In genomic region chr1:182585162-182585840, GRCm38 (mm10) we compare ENCODE assay signal across 8 mouse cellular contexts. TPM values are rescaled to one million over a fixed set of nuclear protein-coding genes. Genes with fewer than 3 reads are reported as not detected.
DNase-seq lines count a peak whose midpoint lies in the region; ATAC-seq lines count a peak whose summit lies in the region.

No protein-coding gene starts in this region.

- no peaks in the 10 kb centered on the region for H3K4me1 ChIP-seq in neural tube, embryonic 11.5 days (ENCODE audit: control insufficient read depth, insufficient read depth, low read length)
- H3K4me1 ChIP-seq in hindbrain, embryonic 15.5 days (replicated peaks): no peaks in the 10 kb centered on the region

- no peak overlapping the region for H3K27ac ChIP-seq in neural tube, embryonic 11.5 days (ENCODE audit: low read depth, low read length)
- no peak overlapping the region for H3K27ac ChIP-seq in hindbrain, embryonic 15.5 days (replicated peaks)

- H3K9ac ChIP-seq in neural tube, embryonic 11.5 days (ENCODE audit: low read length): no peak overlapping the region
- H3K9ac ChIP-seq in hindbrain, embryonic 15.5 days: no peak overlapping the region

- no peaks in the 10 kb centered on the region for H3K36me3 ChIP-seq in neural tube, embryonic 11.5 days (ENCODE audit: control insufficient read depth, insufficient read depth, low read length)
- no peaks in the 10 kb centered on the region for H3K36me3 ChIP-seq in hindbrain, embryonic 15.5 days

- ATAC-seq in neural tube, embryonic 11.5 days (ENCODE audit: insufficient read depth, low FRiP score, low TSS enrichment): no peak
- no peak for ATAC-seq in hindbrain, embryonic 15.5 days (ENCODE audit: low FRiP score, low read depth)
- peak; percentile 58; the same call in 1 of the 2 replicates for ATAC-seq in megakaryocyte-erythroid progenitor cell, adult 5-6 weeks (replicated peaks; ENCODE audit: low FRiP score, low TSS enrichment, poor library complexity, severe bottlenecking)
- no peak for ATAC-seq in erythroblast, adult 5-6 weeks (replicated peaks; ENCODE audit: low FRiP score, poor library complexity, severe bottlenecking)

- H3K4me3 ChIP-seq in neural tube, embryonic 11.5 days (ENCODE audit: low read depth, low read length): 0 out of 2 replicates have a peak overlapping the region, but pooled peaks have one; percentile 6
- H3K4me3 ChIP-seq in hindbrain, embryonic 15.5 days: no peak overlapping the region

- H3K9me3 ChIP-seq in neural tube, embryonic 11.5 days (ENCODE audit: control insufficient read depth, low read length): no peaks in the 10 kb centered on the region
- no peaks in the 10 kb centered on the region for H3K9me3 ChIP-seq in hindbrain, embryonic 15.5 days

- peak overlapping the region; percentile 37 for H3K4me2 ChIP-seq in neural tube, embryonic 11.5 days (ENCODE audit: low read depth)
- peak overlapping the region; percentile 42 for H3K4me2 ChIP-seq in hindbrain, embryonic 15.5 days

- 27% methylated on average over 16 of the region's 16 CpGs for whole genome bisulfite sequencing in neural tube, embryonic 11.5 days
- WGBS in hindbrain, embryonic 15.5 days: 25% methylated on average over 16 of the region's 16 CpGs

- DNase-seq in neural tube, embryonic 11.5 days (ENCODE audit: low spot score): no peak
- no peak for DNase-seq in neural tube, embryonic 10.5 days (ENCODE audit: extremely low spot score, low spot score)
- DNase-seq in urinary bladder, postnatal 4 days (ENCODE audit: low spot score in 2 of 2): no peak
- no peak for DNase-seq in B cell, adult 2 months
- no peak for DNase-seq in cerebellum, adult 8-10 months

- no peaks in the 10 kb centered on the region for H3K27me3 ChIP-seq in neural tube, embryonic 11.5 days (ENCODE audit: control insufficient read depth, insufficient read depth, low read length)
- no peaks in the 10 kb centered on the region for H3K27me3 ChIP-seq in hindbrain, embryonic 15.5 days

RNA-seq across cellular contexts. Expression of gene Capn8, which starts 20.5 kb away (rescaled TPM):
- polyA plus RNA-seq in neural tube, embryonic 11.5 days (2014; fragmentation: Nextera tagmentation; extraction: Ambion mirVana): not detected in 2 replicates
- not detected in 2 replicates for polyA plus RNA-seq in hindbrain, embryonic 15.5 days (2015; fragmentation: Nextera tagmentation; extraction: Ambion mirVana)
- not detected in 2 replicates for total RNA-seq in megakaryocyte-erythroid progenitor cell, adult 5-6 weeks (2014; fragmentation: Nextera tagmentation)
- not detected in 2 replicates for total RNA-seq in megakaryocyte-erythroid progenitor cell, adult 5-6 weeks (2017)
- not detected in 2 replicates for total RNA-seq in erythroblast, adult 5-6 weeks (2015; ENCODE audit: low replicate concordance)
- not detected in 2 replicates for total RNA-seq in erythroblast, adult 5-6 weeks (2017; ENCODE audit: low replicate concordance)
